Mouse (Mus musculus): ENCODE measurements around the gene Wipf3. TPM values are rescaled to one million over a fixed set of nuclear protein-coding genes. Genes with fewer than 3 reads are reported as not detected.

Wipf3 gene
- polyA plus RNA-seq, 1 experiment from 2014 or later = 1.0 TPM

- no peak overlapping the region for H3K4me3 ChIP-seq
These were observed 123.5 kb downstream of the Wipf3 start for GRCm38 (mm10) chr6:54552721-54553413.

More at GRCm38 (mm10) chr6:54552721-54553413, 123.5 kb downstream of the Wipf3 start:
- Histone ChIP-seq H3K36me3 (no peaks in the 10 kb centered on the region), H3K27me3 (ENCODE audit: insufficient read depth, poor library complexity, severe bottlenecking) (peaks cover 7% of the 10 kb centered on the region; the same call in 1 of the 2 replicates), H3K27ac (no peak overlapping the region), H3K9me3 (no peaks in the 10 kb centered on the region), H3K4me1 (peaks cover 38% of the 10 kb centered on the region)
- WGBS = 83% methylated on average over 9 of the region's 9 CpGs
- peak; percentile 52 for DNase-seq (ENCODE audit: low spot score)

Other genes with a start within 250 kb of the Wipf3 start
- 1.5 and 6.7 TPM in 2 replicates for gene Prr15, start 103.8 kb upstream of the Wipf3 start, polyA plus RNA-seq (2016; fragmentation: Nextera tagmentation; extraction: Ambion mirVana)
- 10.5 and 12.1 TPM in 2 replicates for gene Scrn1, start 136.9 kb downstream of the Wipf3 start, polyA plus RNA-seq (2016; fragmentation: Nextera tagmentation; extraction: Ambion mirVana)
- 10.3 and 11.9 TPM in 2 replicates for gene Plekha8, start 165.5 kb downstream of the Wipf3 start, polyA plus RNA-seq (2016; fragmentation: Nextera tagmentation; extraction: Ambion mirVana)
- 19.8 and 24.6 TPM in 2 replicates for gene Fkbp14, start 167.7 kb downstream of the Wipf3 start, polyA plus RNA-seq (2016; fragmentation: Nextera tagmentation; extraction: Ambion mirVana)